Mouse (Mus musculus): ENCODE data around the gene Tenm4.

Tenm4 gene

DNA sequence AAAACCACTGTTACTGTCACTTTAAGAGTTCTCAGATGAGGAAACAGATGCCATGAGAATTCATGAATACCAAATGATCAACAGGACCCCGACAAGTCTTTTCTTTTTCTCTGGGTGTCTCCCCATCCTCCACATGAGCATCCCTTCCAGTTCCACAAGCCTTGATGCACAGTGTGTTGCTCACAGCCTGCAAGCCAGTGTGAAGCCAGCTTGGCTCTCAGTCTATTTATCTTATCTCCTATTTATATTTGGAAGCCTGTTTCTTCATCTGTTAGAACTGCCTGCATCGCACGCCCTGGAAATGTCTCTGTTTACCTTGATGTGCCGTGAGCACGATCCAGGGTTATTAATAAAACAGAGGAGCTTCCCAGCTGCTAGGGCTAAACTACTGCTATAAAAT is 169.8 kb downstream of the Tenm4 start:
- DNase-seq (ENCODE audit: low spot score in 2 of 2): no peak

DNA sequence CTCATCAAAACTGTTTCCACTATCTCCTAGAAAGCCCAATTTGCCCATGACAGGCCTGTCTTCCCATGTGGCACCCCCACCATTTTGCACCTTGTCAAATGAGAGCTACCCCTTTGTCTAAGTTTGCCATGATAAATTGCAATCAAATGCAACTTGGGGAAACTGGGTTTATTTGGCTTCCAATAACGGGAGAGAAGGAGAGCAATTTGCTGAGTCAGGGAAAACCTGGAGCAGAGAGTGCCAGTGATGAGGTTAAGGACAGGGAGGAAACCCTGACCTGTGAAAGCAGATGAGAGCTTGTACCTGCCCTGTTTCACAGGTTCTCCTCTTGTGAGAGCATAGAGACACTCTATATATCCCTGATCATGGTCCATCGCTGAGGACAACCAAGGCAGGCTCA is 170.4 kb downstream of the Tenm4 start:
- DNase-seq (ENCODE audit: low spot score in 2 of 2): no peak

DNA sequence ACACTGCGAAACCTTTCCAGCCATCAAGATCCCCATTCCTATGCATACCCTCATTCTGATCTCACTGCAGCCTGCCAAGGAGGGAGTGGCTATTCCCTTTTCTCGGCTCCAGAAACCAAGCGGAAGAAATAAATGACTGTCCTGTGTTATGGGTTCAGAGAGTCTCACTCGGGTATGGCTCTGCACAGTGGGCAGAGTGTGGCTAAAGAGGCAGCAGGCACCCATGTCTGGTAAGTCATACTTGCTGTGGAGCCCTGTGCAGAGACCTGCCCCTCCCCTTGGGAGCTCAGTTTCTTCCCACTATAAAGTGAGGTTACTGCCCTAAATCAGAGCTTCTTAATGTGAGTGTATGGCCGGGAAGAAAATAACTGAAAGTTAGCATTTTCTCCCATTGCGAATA is 171.9 kb downstream of the Tenm4 start:
- DNase-seq (ENCODE audit: low spot score in 2 of 2): no peak

DNA sequence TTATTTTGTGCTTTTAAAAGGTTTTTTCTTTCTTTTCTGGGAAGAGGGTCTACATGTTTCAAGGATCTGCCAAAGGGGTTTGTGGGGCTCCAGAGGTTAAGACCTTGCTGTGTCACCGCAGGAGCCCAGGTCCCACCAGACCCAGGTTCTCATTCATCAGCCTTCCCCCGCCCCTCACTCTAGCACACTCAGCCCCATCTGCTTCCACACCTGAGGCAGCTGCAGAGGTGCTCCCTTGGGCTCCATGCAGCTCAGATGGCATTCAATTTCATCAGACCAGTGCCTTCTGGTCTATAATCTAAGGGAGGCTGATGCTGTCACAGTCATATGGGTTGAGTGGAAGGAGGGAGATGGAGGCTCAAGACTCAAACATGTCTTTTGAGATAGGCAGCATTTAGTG is 172.6 kb downstream of the Tenm4 start:
- no peak for DNase-seq (ENCODE audit: low spot score in 2 of 2)

DNA sequence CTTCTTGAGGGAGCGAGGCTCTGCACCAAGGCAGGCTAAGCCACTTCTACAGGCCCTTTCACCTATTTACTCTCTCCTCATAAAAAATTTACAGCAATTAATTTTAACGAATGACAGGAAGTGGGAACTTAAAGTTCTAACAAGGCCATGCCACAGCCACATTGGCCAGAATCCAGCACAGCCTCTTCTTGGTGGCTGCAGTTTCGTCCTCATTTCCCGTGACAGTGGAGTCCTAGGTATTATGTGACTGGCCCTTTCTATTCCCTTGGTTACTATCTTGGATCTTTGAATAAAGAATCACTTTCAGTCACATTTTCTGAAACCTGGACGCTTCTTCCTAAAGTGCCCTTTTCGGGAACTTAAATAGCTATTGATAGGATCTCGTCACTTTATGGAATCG is 181.6 kb downstream of the Tenm4 start:
- DNase-seq (ENCODE audit: low spot score in 2 of 2): no peak

DNA sequence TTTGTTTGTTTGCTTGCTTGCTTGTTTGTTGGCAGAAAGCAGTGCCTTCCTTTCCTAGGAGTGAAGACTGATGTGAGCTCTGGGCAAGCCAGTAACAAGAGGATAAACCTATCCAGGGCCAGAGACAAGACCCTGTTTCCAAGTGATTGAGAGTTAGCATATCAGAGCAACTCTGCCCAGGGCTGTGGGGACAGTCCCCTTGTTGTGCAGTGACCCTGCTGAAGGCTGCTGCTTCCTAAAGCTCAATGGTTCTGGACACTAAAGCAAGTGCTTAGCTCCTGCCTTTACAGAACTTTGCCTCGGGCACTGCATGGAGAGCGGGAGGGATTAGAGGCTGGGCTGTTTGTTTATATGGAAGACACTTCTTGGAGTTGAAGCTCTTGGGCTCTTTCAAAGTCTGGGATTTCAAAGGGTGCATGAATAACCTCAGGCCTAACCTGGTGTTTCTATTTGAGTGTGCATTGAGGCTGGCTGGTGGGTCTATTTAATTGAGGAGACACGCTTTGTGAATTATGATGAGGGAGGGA is 185.3 kb downstream of the Tenm4 start:
- DNase-seq (ENCODE audit: low spot score in 2 of 2): no peak

DNA sequence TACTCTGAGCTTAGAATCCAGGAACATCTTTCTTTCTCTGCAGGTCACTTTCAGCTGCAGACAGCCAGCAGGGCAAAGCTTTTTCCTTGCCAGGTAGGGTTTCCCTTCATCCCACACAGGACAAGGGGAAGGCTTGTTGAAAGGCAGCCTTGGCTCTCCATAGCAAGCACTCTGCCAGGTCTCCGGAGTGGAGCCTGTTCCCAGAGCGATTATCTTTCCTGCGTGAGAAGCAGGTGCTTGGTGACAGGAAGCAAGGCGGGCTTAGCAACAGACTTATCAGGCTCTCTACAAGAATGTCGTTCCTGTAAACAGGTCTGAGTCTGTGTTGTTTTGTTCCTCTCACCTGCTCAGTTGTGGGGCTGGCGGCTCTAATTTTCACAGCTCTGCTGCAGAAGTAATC is 186.5 kb downstream of the Tenm4 start:
- DNase-seq (ENCODE audit: low spot score in 2 of 2): no peak

DNA sequence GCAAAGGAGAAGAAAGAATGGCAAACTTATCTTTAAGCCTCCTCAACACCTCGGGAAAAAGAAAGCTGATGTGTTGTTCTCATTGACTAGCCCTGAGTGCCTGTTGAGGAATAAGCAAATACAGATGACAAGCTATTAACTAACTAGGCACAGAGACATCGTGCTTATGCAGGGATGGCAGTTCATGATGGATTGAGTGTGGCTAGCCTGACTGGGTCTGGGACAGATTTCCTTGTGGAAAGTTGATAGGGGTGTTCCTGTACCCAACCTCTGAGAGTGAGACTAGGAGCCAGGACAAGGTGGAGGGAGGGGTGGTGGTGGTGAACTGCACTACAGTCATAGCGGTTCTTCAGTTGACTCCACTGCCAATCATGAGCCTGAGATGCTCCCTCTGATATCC is 192.3 kb downstream of the Tenm4 start:
- DNase-seq (ENCODE audit: low spot score in 2 of 2): no peak

DNA sequence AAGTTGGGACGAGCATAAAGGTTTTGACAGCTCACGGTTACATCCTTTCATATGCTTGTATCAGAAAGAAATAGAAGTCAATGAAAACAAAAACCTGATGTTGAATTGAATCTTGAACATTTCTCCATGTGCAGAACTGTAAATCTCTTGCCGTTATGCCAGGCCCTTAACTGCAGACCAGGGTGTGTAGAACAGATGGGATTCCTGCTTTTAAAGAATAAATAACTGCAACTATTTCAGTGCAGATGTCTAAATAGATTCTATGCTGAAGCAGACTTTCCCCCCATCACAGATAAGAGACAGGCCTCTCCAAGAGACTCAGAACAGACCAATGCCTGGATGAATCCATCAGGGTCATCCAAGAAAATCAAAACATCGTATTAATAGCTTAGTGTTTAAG is 198.9 kb downstream of the Tenm4 start:
- DNase-seq (ENCODE audit: low spot score in 2 of 2): no peak

DNA sequence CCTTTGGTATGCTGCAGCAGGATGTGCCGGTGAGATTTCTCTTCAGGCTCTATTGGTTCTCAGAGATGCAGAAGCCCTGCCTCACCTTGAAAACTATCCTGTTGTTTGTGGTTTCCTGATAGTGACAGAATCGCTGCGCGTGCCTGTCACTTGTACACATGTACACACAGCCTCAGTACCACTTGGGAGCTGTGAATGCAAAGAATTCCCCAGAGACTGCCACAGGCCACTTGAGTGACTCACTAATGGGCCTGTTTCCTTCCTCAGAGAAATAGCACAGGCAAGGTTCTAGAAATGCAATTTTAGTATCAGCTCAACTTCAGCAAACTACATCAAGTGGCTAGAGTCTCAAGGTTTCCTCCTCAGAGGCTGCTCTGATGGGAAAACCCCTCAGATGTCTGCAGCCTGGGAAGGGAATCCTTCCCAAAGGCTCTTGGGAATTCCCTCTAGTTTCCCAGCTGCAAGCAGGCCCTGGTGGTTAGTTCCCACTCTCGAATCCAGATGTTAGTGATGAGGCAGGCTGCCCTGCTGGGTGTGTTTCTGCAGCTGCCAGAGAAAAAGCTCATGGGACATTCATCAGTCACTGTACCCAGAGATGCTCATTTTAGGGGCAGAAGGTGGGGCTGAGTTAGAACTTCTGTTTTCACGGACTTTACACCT is 203.1 kb downstream of the Tenm4 start:
- no peak for DNase-seq (ENCODE audit: low spot score in 2 of 2)

DNA sequence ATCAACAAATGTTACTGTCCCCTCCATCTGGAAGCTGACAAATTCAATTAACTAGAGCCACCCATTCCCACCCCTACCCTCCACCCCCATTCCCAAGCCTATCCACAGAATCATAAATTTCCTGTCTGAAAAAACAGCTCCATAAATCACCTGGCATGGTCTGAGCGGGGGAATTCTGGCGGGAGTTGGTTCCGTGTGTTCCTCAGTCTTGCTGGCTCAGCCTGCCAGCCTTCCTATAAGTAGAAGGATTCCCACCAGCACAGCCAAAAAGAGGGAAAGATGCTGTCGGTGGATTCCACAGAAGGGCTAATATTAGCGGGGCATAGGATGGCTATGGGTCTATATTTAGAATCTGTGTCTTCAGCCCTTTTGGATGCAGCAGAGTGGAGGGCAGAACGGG is 204.5 kb downstream of the Tenm4 start:
- no peak for DNase-seq (ENCODE audit: low spot score in 2 of 2)

DNA sequence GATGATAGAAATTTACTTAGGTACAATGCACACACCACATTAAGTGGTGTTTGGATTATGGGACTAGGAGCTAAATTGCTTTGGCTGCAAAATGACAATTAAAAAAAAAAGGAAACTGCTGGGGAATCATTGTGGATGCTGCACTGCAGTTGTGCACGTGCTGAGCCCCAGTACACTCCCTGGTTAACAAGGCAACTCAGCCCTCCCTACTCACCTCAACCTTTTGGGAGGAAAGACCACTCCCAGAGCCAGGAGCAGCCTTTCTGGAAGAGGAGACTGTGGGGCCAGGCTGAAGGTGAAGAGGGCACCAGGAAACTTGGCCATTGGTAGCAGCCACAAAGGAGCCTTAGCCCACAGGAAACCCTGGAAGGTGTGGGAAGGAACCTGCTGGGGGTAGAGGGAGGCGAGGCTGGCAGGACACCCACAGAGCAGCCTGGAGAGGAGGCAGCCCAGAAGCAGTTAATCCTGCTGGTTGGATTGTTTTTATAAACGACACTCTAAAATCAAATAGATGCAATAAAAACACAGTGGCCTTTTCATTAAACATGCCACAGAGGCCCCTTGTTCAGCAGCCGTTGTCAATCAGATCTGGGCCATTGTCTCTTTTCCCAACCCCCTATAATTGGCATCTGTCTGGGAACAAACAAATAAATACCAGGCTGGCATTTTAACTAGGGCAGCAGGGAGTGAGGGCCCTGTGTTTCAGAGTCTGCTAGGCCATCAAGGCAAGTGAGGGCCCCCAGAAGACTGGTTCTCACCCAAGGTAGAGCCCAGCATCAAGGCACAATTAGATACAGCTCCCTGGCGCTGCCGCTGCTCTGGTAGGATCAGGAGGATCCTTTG is 212.9 kb downstream of the Tenm4 start:
- DNase-seq (ENCODE audit: low spot score in 2 of 2): no peak

DNA sequence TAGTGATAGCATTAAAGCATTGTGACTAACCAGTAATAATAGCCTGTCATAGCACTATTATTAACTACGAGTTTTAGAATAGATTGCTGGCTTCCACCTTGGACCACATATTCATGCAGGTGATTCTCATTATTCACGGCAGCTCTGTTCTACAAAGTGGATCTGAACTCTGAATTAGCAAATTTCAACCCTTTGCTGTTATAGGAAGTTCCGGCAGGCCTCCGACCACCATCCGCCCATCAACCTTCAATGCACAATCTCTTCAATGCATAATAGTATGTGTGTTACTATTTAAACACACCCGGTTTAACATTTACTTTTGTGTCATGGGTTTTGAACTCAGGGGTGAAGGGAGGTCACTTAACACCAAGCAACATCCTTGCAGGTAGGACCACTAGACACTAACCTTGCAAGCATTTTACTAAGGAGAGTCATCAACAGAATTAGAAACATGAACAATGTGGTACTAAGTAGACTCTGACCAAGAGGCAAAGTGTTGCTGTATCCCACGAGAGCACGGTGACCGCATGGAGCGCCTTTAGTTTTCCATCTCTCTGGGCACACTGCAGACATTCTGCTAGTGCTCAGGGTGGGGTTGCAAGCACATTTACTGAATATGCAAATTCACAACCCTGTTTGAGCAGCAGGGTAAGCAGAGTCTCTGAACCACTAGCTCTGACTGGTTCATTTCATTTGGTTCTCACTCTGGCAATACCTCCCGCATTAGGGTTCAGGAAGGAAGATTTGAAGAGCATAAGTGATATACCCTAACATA is 213.9 kb downstream of the Tenm4 start:
- no peak for DNase-seq (ENCODE audit: low spot score in 2 of 2)

DNA sequence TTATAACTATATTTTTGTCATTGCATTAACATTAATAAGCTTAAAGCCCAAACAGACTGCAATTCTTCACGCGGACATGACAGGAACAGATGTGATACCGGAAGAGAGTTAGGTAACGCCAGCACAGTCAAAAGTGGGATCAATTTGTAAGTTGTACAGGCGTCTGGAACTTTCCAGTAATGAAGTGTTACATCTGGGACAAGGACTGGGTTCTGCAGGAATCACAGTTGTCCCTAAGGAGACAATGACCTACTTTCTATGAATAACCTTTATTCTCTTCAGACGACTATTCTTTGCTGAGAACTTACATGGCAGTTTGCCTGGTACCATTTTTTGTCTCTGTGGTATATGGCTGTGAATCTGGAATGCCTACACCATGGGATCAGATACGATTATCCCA is 214.8 kb downstream of the Tenm4 start:
- DNase-seq (ENCODE audit: low spot score in 2 of 2): no peak

DNA sequence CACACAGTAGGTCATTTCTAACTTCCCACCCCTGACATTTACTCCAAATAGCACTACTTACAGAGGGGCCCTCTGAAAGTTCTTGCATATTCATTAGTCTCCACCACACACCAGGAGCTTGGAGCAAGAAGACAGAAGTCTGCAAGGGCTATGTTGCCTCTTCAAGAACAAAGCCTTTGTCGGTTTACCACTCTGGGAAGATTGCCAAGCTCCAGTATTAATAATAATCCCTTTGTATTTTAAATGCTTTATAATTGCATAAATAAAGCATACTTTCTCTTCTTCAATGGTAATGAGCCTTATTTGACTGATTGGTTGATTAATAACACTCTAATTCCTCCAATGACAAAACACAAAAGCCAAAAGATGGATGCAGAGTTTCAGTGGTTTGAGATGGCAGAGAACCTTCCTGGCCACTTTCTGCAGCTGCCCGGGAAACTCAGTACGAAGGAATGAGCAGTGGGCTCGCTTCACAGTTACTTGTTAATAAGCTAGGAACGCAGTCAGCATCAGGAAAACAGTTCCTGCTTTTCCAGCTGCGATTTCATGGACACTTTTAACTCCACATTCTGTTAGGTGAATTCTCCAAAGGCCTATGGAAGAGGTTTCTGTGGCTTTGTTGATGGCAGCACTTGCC is 219.1 kb downstream of the Tenm4 start:
- no peak for DNase-seq (ENCODE audit: low spot score in 2 of 2)

DNA sequence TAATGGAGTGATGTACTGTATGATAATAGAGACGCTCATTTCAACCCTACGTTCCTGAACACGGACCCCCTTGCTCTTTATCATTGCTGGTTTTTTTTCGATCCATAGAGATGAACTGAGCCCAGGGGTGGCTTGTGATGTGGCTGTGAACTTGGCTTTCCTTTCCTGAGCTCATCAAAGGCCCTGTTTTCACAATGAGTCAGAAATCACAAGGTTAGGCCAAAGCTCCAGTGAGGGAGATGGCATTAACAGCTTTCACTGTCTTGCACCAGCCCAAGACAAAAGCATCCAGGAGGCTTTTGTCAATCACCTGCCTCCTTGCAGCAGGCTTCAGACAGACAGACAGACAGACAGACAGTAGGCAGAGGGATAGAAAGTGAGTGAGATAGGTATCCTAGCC is 219.8 kb downstream of the Tenm4 start:
- no peak for DNase-seq (ENCODE audit: low spot score in 2 of 2)

DNA sequence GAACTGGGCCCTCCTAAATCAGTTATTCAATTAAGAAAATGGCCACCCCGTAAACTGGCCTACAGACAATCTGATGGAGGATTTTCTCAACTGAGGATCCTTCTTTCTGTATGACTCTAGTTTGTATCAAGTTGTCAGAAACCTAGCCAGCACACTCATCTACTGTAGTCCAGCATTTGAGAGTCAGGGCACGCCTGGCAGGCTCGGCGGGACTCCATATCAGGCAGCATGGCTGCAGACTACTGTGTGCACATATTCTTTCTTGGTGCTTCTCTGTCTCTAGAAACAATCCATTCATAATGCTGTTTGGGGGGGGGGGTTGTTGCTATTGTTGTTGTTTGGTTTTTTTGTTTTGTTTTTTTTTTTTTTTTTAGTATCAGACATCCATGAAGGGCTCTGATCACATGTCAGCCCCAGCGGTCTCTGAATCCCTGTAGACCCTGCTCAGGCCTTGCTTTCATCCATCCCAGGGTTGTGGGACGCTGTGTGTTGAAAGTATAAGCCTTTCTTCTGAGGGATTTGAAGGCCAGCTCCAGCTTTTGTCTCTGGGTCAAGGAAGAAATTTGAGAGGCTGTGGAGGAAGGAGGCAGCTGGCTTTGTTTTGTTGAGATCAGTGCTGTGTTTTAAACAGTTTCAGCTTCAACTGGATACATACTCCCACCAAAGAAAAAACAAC is 220.9 kb downstream of the Tenm4 start:
- DNase-seq (ENCODE audit: low spot score in 2 of 2): no peak

DNA sequence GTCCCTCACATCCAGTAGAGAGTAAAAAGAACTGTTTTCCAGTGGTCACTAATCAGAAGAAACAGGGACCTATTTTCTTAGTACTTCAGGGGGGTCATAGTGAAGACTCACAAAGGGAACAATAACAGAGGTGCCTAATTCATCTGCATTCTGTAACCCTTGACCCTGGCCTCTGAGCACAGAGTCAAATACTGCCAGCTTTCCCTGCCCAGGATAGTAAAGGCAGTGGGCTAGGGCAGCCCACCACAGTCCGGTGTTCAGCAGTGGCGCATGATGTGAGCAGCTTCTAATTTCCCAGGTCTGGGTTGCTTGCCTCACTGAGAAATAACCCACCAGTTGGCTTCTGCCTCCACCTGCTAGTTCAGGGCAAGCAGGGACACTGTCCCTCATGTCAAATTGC is 221.6 kb downstream of the Tenm4 start:
- no peak for DNase-seq (ENCODE audit: low spot score in 2 of 2)

DNA sequence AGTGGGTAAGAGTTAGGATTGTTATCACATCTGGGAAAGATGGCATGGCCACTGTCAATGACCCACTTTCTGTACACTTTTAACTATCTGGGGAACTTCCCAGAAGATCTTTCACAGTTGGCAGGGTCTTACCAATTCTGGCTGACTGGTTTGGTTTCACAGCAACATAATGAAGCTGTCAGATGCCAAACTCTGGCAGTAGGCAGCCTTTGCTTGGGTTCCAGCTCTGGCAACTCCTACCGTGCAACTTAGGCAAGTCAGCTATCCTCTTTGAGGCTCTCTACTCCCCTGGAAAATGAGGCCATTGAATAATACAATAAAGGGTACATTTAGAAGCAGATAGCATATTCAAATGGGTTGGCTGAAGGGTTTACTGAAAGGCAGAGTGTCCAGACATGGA is 226.9 kb downstream of the Tenm4 start:
- no peak for DNase-seq (ENCODE audit: low spot score in 2 of 2)

DNA sequence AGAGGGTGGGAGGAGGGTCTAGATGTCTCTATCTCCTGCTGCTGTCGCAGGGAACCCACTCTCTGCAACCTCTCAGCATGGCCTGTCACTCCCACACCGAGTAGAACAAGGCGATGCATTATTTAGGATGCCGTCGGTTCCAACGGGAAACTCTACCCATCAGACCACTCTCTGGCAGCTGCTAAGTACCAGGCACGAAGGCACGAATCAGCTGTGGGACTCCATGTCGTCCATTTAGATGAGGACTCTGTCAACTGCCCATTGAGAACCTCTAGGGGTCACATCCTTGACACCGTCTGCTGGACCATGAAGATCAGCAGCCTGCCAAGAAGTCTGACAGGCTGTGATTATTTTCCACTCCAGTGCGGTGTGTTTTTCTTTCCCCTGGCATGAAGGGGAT is 229.4 kb downstream of the Tenm4 start:
- DNase-seq (ENCODE audit: low spot score in 2 of 2): no peak

DNA sequence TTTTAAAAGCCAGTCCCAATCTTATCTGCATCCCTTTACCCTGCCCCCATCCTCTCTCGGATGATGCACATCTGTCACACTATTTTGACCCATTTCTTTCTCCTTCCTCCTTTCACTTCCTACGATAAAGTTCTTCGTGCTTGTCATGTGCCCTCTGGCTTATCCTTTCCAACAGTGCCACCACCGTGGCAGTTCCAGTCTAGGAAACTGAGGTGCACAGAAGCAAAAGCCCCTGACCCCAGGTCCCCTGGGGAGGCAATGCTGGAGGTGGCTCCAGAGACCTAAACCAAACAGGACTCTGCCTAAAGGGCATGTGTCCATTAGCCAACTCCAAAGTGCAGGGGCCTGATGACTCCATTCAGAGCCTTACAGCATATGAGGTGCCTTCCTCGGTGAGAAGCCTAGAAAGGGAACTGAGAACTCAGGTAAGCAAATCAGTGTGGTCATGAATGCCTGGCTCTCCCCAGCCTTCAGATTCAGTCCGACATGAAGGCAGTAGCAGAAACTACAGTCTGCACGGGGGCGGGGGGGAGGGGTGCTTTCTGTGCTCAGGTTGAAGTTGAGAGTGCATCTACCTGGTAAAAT is 235.7 kb downstream of the Tenm4 start:
- DNase-seq (ENCODE audit: low spot score in 2 of 2): no peak

Data from urinary bladder, postnatal 36 days (tissue).